Mouse (Mus musculus) kidney, adult 18-20 months (tissue): ENCODE measurements at regions not wholly inside any gene's neighbourhood (a gene's known extent, or its start where the extent isn't known, plus 50 kb on each side); places are given as distances from the start of the nearest gene placed in this dataset.
"Not testable (repeated sequence)": the region's sequence is repeated elsewhere in the genome, so short reads cannot be mapped to it uniquely, and the experiment has no call there.

Experiments used
- DNase-seq: peaks from one replicate; pipeline ENCODE4 v3.0.0; 2021

DNA sequence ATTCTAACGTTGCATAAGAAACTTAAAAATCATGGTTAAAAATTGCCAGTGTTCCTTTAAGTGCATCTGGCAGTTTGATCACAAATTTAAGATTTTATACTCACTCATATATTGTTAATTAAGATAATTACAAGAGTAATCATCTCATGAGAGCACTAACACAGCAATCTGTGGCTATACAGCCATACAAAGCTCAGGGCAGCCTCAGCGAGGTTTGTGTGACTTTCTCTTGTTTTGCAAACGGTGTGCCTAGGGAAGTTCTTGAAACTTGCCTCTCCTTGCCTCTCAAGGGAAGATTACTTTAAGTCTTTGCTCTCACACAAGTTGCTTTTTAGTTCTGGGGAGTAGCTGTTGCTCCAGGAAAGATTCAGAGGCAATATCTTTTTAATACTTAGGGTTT lies 58.1 kb upstream of the Slc1a4 start:
- no peak for DNase-seq

DNA sequence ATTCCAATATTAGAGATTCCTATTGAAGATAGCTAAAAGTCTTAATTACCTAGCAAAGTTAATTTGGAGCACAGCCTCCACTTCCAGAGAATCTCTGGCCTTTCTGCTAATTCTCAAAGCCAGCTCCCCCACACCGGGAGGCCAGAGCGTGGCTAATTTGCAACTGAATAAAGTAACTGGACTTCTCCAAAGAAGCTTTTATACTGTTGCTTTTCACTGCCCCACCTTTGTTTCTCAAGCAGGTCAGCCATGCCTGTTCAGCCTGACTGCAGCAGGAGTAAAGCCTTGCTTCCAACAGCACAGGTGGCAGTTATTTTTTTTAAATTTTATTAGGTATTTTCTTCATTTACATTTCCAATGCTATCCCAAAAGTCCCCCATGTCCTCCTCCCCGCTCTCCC lies 60.8 kb upstream of the Slc1a4 start:
- not testable (repeated sequence) for DNase-seq

DNA sequence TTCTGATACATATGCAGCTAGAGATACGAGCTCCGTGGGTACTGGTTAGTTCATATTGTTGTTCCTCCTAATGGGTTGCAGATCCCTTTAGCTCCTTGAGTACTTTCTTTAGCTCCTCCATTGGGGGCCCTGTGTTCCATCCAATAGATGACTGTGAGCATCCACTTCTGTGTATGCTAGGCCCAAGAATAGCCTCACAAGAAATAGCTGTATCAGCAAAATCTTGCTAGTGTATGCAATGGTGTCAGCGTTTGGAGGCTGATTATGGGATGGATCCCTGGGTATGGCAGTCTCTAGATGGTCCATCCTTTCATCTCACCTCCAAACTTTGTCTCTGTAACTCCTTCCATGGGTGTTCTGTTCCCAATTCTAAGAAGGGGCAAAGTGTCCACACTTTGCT lies 61.3 kb upstream of the Slc1a4 start:
- not testable (repeated sequence) for DNase-seq

DNA sequence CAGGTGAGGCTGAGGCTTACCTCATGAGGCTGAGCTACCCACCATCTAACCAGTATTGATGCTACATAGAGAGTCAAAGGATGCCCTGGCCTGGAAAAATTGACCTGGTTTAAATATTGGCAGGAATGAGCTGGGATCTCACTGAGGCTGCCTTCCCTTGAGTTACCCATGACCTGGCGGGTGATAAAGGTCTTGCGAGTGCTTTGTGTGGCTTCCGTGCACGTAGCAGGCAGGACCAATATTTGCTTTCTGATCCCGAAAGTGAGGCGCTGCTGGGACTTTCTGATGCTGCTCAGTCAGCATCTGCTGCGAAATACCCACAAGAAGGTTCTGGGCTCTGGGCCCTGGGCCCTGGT lies 63.3 kb upstream of the Slc1a4 start:
- no peak for DNase-seq

DNA sequence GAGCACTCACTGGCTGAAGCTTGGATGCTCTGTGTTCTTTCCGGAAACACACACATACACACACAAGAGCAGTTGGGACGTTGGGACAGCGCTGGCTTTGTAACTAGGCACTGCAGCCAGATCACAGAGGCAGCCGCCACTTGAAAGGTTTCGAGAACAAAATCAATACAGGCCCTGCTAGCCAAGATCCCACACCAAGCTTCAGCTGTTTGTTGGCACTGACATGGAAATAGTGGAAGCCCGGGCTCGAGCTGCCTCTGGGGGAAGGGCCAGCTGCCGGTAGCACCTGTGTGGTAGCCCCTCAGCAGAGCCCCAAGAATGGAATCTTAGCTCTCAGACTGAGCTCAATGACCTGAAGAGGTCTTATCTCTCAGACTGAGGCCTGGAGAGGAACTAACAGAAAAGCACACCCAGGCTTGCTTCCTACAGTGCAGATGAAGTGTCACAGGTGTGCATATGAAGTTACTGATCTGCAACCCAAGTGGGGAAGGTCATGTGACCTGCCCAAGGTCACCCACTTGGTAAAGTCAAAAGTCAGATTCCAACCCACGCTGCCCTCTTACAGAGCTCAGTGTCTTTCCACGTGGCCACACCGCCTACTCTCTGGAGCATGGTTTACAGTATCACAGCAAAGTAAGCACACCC lies 63.8 kb upstream of the Slc1a4 start:
- no peak for DNase-seq

DNA sequence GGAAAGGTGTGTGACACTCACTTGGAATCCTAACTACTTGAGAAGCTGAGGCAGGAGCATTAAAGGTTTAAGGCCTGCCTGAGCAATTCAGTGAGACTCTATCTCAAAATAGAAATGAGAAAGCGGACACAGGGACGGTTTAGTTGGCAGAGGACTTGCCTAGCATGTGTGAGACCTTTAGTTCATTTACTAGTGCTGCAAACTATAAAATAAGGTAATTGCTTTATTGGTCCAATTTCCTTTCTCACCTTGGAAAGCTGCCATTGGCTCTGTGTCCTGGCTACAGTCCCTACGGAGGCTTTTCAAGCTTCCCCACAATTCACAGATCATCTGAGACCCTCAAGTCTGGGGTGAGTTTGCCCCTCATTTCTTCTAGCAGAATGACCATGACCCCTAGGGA lies 64.4 kb upstream of the Slc1a4 start:
- DNase-seq, result no peak

DNA sequence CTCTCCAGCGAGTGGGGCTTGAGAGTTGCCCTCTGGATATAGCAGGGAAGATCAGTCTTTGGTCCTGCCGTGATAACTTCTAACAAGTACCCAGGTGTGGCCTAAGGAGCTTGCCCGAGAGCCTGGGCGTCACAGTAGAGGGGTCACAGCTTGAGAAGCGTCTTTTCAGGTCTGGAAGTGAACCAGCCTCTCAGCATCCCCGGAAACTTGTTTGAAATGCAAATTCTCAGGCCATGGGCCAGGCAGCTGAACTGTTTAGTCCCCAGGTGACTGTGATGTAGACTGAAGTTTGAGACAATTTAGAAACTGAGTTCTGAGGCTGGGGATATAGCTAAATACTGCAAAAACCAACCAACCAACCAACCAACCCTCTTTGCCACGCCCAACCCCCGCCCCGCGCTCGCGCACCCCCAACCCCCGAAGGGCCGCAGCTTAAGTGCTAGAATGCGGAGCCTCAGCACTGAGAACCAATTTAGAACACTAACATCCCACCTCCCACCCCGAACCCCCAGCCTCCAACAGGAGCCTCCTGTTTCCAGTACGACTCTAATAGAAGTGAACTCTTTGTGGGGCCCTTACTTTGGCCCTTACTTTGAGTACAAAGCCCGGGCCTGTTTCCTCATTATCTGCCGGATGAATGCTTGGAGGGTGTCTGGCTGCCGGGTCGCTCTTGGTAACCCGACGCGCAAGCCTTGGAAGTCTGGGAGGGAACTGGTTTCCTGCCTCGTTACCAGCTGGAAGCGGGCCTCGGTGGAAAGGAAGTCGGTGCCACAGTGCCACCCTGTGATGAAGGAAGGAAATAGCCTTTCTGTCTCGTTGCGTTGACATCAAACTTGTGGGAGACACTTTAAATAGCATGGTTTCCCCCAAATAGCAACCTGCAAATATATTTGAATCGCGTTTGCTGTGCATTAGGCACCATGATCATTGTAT lies 68.1 kb upstream of the Slc1a4 start:
- peak; percentile 74 for DNase-seq

DNA sequence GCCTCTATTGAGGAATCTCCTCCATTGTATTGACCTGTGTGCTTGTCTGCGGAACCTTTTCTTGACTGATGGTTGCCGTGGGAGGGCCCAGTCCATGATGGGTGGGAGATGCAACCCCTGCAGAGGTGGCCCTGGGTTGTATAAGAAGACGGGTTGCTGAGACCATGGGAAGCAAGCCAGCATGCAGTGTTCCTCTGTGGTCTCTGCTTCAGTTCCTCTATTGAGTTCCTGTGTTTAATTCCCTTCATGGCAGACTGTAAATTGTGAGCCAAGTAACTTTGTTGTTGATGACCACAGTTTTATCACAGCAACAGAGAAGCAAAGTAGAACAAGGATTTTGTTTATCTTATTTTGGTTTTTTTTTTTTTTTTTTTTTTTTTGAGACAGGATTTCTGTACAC lies 70.9 kb upstream of the Slc1a4 start:
- DNase-seq, result no peak

DNA sequence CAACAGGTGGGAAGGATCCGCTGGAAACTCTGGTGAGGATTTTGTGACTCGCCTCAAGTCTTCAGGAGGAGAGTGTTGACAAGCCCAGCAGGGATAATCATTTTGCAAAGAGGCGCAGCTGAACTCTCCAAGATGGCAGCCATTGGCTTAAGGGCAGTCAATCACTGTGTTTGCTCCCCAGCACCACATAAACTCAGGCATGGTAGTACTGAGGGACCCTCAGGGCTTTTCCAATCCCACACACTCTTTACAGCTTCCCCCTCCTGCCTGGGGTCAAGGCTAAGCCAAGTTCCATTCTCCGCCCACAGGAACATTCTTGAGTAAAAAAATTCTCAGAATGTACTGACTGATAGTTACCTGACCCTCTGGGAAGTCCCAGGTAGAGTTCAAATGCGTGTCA lies 72.0 kb upstream of the Slc1a4 start:
- no peak for DNase-seq

DNA sequence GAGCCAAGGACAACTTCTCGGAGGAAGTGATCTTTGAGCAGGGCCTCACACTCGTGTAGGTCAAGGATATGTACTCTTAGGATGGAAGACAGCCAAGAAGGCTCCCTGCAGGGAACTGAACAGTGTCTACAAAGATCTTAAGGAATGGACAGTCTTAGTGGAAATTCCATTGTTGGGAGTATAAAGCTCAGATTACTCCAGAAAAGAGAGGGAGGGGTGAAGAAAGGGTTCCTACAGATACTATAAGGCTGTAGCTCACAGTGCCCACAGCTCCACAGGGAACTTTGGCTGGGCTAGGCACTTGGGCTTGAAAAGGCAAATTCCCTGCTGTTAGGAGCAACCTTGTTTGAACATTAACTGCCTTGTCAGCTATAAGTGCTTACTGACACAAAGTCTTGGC lies 85.6 kb upstream of the Slc1a4 start:
- DNase-seq, result peak; percentile 7

DNA sequence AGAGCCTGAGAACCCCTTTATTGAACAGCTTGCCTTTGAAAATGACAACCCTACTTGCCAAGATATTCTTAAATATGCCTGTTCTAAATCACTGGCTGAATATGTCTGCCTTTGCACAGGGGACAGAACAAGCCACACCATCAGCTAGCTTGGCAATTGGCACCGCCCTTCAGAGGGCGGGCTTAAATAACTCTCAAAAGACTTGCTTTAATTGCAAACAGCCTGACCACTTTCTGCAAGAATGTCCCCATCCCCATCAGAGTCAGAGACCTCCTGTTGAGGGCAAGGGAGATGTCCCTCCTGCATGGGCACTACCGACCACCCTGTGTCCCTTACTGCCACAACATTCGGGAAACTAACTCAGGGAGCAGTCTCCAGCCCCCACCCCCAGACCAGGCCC lies 88.4 kb upstream of the Slc1a4 start:
- no peak for DNase-seq

DNA sequence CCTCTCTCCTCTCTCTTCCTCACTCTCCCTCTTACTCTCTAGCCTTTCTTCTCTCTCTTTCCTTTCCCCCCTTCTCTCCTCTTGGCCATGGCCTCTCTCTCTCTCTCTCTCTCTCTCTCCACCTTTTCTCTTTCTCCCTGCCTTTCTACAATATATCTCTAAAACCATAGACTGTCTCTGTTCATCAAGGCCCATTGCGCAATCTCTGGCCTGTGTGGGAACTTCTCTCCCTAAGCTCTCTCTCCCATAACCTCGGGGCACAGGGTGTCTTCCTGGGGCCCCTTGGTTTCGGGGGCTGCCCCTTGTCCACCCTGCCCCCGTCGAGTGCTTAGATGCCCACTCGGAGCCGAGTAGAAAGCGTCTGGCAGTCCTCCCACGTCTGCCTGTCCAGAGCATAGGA lies 103.5 kb upstream of the Slc1a4 start:
- DNase-seq, result no peak

DNA sequence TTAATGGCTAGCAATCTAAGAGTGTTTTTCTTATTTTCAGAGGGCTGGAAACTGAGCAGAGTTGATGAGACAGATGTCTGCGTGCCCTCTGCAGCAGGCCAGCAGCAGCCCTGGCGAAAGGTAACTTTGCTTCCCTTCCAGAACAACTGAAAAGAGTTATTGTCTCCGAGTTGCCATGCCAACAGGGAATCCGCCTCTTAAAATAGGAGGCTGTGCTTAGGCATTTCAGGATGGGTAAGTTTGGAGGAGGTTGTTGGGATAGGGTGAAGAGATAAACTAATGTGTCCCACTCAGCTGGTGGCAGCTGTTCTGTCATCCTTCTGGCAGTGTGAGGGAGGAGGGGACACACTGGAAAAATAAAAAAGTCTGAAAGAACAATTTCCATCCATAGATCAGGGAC lies 100.6 kb upstream of the Sertad2 start:
- DNase-seq, result no peak

DNA sequence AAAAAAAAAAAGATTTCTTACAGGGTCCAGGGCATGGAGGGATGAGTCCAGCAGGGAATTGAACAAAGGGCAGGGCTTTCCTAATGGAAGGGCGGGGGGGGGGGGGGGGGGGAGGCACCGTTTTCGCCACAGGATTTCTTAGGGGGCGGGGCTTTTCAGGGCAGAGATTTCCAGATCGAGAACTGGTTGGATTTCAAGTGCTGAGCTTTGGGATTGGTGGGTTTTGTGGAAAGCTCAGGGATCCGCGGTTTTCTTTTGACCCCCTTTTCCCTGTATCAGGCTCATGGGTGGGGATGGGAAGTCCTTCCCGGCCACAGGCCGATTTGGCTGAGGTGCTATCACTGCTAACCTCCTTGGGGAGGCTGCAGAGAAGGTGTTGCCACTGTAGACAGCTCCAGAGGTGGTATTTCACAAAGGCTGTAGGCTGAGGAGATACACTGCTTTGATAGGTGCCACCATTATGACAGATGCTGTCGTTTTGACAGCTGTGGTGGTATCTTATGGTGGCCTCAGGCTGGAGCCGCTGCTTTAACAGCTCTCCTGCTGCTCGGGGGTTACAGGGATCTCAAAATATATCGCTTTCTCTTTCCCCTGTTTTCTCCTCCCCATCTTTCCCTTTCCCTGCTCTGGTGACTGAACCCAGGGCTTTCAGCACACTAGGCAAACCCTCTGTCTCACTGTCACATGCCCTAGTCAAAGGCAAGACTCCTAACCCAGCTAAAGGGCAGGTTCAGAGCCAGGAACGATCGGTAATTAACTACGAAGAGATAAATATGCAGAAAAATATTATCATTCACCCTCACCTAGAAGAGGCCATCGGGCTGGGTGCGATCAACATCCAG lies 97.8 kb upstream of the Sertad2 start:
- no peak for DNase-seq

DNA sequence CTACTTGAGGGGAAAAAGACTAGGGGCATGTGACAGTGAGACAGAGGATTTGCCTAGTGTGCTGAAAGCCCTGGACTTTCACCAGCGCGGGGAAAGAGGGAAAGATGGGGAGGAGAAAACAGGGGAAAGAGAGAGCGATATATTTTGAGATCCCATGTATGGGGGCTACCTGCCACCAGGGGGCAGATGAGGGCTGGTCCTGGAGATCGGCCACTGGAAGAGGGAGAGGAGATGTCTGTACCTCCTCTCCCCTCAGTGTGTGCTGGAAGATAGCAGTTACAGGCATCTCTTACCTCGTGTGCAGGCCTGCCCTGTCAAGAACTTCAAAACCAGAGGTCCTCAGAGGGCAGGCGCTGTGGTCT lies 97.2 kb upstream of the Sertad2 start:
- peak; percentile 75 for DNase-seq

DNA sequence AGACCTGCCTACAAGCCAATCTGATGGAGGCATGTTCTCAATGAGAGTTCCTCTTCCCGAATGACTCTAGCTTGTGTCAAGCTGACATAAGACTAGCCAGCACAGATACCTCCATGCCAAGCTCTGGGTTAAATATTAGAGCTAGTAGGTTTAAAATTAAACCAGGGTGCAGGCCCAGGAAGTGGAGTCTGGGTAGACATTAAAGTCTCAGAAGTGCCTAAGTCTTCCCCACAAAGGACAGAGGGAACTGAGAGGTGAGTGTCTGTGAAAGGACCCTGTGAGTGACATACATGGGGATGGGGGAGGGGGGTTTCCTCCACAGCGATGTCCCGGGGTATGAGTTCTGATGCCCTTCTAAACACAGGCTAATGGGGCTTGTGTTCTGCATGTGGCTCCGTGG lies 90.2 kb upstream of the Sertad2 start:
- peak; percentile 72 for DNase-seq

DNA sequence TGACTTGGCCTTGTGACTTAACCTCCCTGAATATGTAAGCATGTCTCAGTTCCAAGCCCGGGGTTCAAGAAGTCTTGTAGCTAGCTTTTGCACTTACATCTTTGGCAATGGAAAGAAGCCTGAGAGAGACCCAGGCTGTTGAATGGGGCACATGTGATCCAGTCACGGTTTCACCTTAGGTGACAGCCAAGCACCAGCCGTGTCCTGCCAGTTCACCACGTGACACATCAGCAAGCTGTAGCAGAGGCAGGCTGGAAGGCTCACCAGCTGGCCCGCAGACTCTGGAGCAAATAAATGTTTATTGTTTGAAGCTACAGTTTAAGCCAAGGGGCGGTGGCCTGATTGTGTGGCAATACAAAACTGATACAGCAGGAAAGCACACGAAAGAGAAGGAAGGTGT lies 89.3 kb upstream of the Sertad2 start:
- DNase-seq, result peak; percentile 65

DNA sequence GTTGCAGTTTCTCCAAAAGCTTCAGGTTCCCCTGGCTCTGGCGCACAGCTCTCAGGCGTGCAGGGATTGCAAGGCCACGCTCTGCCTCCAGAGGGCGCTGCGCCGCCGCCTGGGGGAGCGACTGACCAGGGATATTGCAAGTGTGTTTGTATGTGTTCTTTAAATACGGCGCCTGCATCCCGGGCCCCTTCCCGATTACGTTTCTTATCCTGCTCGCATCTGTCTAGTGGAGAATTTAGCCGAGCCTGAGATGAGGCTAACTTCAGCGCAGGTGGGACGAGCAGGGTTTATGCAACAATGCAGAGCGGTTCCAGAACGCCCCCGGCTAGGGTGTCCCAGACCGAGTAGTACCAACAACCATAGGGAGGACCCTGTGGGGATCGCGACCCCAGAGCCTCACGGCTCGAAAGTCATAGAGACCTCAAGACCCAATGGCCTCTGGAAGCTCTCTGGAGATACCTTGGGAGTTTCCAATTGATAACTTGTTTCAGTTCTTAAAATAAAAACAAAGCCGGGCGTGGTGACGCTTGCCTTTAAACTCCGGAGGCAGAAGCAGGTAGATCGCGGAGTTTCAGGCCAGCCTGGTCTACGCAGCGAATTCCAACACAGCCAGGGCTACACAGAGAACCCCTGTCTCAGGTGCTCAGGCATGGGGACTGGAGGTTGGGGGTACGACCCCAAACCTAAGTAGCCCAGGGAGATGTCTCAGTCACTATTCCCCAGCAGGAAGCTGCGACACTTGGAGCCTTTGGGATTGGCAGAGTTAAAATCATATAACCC lies 87.8 kb upstream of the Sertad2 start:
- peak; percentile 92 for DNase-seq

DNA sequence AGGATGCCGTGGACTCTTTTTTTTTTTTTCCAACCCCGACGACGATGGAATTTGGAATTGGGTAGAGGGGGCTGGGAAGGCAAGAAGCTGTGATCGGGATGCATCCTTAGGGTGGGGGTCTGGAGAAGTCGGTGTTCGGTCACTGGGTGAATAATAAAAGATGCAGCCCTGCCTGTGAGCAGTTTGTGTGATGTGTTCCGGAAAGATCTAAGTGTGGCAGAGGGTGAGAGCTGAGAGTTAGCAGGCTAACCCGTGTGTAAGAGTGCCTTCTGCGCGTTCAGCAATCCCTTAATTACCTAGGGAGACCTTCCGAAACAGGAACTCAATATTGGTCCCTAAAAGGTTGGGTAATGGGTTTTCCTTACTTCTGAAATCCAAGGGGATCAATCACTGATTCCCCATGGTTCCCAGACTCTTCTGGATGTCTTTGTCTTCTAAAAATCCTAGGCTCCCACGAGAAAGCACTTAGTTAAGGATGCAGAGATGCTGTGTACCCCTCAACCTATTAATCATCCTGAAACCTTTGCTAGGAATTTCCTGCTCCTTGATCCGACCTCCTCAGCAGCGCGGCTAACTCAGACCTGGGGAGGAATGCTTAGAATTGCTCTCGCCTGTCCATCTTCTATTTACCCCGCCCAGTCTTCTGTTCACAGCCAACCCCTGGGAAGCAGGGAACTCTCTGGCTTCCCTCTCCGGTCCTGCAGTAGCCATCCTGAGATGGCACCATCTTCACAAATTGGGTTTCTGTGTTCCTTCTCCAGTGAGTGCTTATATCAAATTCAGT lies 87.0 kb upstream of the Sertad2 start:
- DNase-seq, result peak; percentile 47

DNA sequence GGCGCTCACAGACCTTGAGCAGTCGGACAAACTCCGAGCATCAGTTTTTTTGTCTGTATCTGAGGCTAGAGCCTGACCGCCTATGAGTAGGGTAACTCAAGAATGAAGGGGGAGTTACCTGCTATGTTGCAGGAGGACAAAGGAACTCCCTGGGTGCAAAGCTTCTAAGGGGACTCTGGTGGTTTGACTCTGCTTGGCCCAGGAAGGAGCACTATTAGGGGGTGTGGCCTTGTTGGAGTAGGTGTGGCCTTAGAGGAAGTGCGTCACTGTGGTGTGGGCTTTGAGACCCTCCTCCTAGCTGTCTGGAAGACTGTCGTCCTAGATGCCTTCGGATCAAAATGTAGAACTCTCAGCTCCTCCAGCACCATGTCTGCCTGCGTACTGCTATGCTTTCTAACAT lies 83.9 kb upstream of the Sertad2 start:
- no peak for DNase-seq

DNA sequence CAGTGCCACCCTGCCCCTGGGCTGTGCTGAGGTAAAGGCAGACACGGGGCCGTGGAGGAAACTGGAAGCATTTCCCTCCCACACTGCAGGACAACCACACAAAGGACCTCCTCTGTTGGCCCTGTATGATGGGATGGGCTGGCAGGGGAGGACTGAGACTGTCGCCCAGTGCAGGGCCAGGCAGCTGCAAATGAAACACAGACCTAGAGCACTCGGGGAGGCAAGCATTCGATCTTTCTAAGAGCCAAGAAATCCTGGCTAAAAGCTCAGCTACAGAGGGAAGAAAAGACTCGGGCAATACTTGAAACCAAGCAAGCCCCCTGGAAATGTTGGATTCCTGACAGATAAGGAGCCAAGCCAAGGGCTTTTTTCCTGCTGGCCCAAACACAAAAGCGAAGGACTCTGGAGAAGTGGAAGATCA lies 82.5 kb upstream of the Sertad2 start:
- no peak for DNase-seq

DNA sequence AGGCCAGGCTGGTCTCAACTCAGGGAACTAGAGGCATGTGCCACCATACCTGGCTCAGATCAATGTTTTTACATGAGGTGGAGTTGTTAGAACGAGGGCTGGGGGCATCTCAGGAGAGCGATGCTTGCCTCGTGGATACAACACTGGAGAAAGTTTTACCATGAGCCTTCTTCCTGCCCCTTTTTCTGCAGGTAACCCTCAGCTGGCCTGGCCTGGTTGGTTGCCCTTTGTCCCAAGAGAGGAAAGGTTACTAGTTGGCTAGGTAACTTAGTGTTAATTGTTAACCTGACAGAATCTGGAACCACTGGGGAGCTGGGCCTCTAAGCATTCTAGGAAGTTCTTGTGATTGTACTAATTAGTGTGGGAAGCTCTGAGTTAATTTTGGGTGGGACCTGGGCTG lies 81.0 kb upstream of the Sertad2 start:
- peak; percentile 65 for DNase-seq
